Mouse (Mus musculus) kidney, adult 2 months (tissue): ENCODE measurements at regions not wholly inside any gene's neighbourhood (a gene's known extent, or its start where the extent isn't known, plus 50 kb on each side); places are given as distances from the start of the nearest gene placed in this dataset.

Experiments
- CTCF ChIP-seq: fragments of 200-500 bp; conservative IDR thresholded peaks from 2 replicates; pipeline ENCODE4 v1.5.1; 2011; ENCODE audit warnings: low read depth, mild to moderate bottlenecking, control low read depth, low read length, moderate library complexity, mixed read lengths; ENCODE audit not compliant: insufficient read depth, insufficient read length
- POLR2A ChIP-seq: fragments of 200-500 bp; IDR thresholded peaks from one replicate; pipeline ENCODE4 v1.6.1; 2011; ENCODE audit warnings: low read depth, low read length, control low read depth

- TF ChIP-seq CTCF, result no peak
- TF ChIP-seq POLR2A, result no peak
These were observed 199.2 kb downstream of the Pdha2 start for GRCm38 (mm10) chr3:141012976-141013375.
